Mouse (Mus musculus): ENCODE data around the gene Gm20605.

DNA sequence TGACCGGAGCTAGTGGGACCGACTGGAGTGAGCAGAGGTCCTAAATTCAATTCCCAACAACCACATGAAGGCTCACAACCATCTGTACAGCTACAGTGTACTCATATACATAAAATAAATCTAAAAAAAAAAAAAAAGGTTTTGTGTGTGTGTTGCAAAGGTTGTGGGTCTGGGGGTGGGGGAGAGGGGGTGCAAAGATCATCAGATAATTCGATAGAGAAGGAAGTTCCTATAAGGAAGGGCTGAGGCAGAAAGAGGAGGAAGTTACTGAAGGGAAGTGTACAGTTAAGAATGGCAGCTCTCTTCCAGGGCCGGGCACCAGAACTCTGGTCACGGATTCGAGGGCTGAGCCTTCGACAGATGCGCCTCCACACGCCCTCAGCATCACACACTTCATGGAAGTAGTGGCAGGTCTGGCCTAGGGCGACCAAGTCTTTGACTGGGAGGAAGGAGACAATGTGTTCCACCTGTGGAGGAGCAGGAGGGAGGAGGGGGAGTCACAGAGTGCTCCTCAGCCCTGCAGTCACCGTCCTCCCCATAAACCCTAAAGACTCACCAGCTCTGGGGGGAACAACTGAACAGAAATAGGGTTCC lies 4.9 kb upstream of the Gm20605 start:
- no peak for TF ChIP-seq MYOD1 (IDR thresholded peaks at IDR 0.05; ENCODE audit: control insufficient read depth in 1 of 3, insufficient read length in 2 of 3, low read depth in 2 of 3)
- no peak for TF ChIP-seq USF1 (IDR thresholded peaks at IDR 0.05; ENCODE audit: low read depth)
- no peak for TF ChIP-seq POLR2AphosphoS2 (IDR thresholded peaks at IDR 0.05; ENCODE audit: insufficient read length, low read depth)
- TF ChIP-seq POLR2A (IDR thresholded peaks at IDR 0.05; ENCODE audit: insufficient read length, low read depth): no peak
- no peak for TF ChIP-seq TCF12 (IDR thresholded peaks at IDR 0.05; ENCODE audit: insufficient read depth, poor library complexity, severe bottlenecking)
- TF ChIP-seq REST (IDR thresholded peaks at IDR 0.05; ENCODE audit: insufficient read depth, insufficient read length): no peak
- TF ChIP-seq MYOG (IDR thresholded peaks at IDR 0.05; ENCODE audit: control insufficient read depth in 1 of 3, insufficient read depth in 1 of 3, insufficient read length in 2 of 3, low read depth in 2 of 3): no peak
- no peak for TF ChIP-seq E2F4 (IDR thresholded peaks at IDR 0.05; ENCODE audit: insufficient read depth)
- TF ChIP-seq MAX (IDR thresholded peaks at IDR 0.05; ENCODE audit: low read depth): no peak
- no peak for TF ChIP-seq SRF (IDR thresholded peaks at IDR 0.05; ENCODE audit: control insufficient read depth, insufficient read length, low read depth)
- TF ChIP-seq TCF3 (IDR thresholded peaks at IDR 0.05; ENCODE audit: insufficient read length, low read depth): no peak

Measured in myocyte (in vitro differentiated cells).